Mouse (Mus musculus) forebrain, embryonic 16.5 days (tissue): ENCODE results near the gene Tspan17. TPM values are rescaled to one million over a fixed set of nuclear protein-coding genes. Genes with fewer than 3 reads are reported as not detected.

Source experiments
- ATAC-seq: fragments of 200-750 bp; cut with Nextera tagmentation; 2 replicates; pipeline ENCODE4 v1.8.0; 2017; ENCODE audit warnings: mild to moderate bottlenecking, moderate library complexity
- H3K27ac ChIP-seq: fragments of 300-500 bp; sonication (generic); 2 replicates; pipeline ENCODE4 v1.5.1; 2014; ENCODE audit warnings: low read length, control low read depth
- H3K27me3 ChIP-seq: fragments of 300-500 bp; sonication (generic); replicated peaks from 2 replicates; pipeline ENCODE4 v1.6.1; 2014; ENCODE audit warnings: low read length; ENCODE audit not compliant: control insufficient read depth, insufficient read depth
- H3K36me3 ChIP-seq: fragments of 300-500 bp; sonication (generic); 2 replicates; pipeline ENCODE4 v1.6.1; 2014; ENCODE audit not compliant: control insufficient read depth, insufficient read depth
- H3K4me1 ChIP-seq: fragments of 300-500 bp; sonication (generic); replicated peaks from 2 replicates; pipeline ENCODE4 v1.6.1; 2014; ENCODE audit warnings: low read length; ENCODE audit not compliant: control insufficient read depth, insufficient read depth
- H3K4me2 ChIP-seq: fragments of 300-500 bp; sonication (generic); 2 replicates; pipeline ENCODE4 v1.6.1; 2014; ENCODE audit warnings: mild to moderate bottlenecking, low read length, control low read depth
- H3K4me3 ChIP-seq: fragments of 300-500 bp; sonication (generic); replicated peaks from 2 replicates; pipeline ENCODE4 v1.5.1; 2014; ENCODE audit warnings: mild to moderate bottlenecking, low read length, control low read depth
- H3K9ac ChIP-seq: fragments of 300-500 bp; sonication (generic); replicated peaks from 2 replicates; pipeline ENCODE4 v1.6.1; 2014; ENCODE audit warnings: low read depth, low read length, control low read depth
- H3K9me3 ChIP-seq: fragments of 300-500 bp; sonication (generic); 2 replicates; pipeline ENCODE4 v1.6.1; 2016; ENCODE audit warnings: low read length; ENCODE audit not compliant: control insufficient read depth
- WGBS: fragments of 180-500 bp; shearing (Covaris S2); extraction: QIAGEN DNeasy Blood & Tissue Kit; methylation state at CpG from one replicate; pipeline ENCODE4 v1.1.7; 2014; 5-methylcytosine and 5-hydroxymethylcytosine counted together
- polyA plus RNA-seq: library from polyadenylated mRNA; unstranded; fragments of >200 nt; fragmentation: Nextera tagmentation; extraction: Ambion mirVana; gene quantifications from 2 replicates; pipeline ENCODE4 v1.2.1, GENCODE M21; 2015

Tspan17 gene
- polyA plus RNA-seq, 1 experiment from 2014 or later, result 29.7 TPM

GRCm38 (mm10) chr13:54798740-54799139 lies 9.6 kb downstream of the Tspan17 start:
- Histone ChIP-seq H3K27ac (no peak overlapping the region), H3K9ac (no peak overlapping the region), H3K4me1 (peaks cover 2% of the 10 kb centered on the region; the same call in 1 of the 2 replicates), H3K4me2 (no peak overlapping the region), H3K9me3 (no peaks in the 10 kb centered on the region), H3K36me3 (no peaks in the 10 kb centered on the region), H3K4me3 (no peak overlapping the region), H3K27me3 (no peaks in the 10 kb centered on the region)
- no peak for ATAC-seq
- 73% methylated on average over 10 of the region's 10 CpGs for WGBS

DNA sequence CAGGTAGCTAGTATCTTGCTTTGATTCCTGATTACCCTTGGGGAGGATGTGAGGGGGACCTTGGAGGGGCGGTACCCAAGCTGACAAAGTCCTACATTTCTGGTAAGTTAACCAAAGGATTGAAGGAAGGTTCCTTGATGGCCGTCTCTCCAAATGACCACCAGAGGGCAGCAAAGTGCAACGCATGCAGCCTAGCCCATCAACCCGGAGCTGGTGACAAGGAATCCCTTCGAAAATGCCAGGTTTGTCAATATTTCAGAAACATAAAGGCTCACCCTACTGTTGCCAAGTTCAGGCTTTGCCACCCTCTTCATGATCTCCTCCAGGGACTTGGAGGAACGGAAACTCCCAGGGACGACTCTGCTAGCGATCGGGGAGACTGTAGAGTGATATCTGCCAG lies 10.5 kb downstream of the Tspan17 start:
- Histone ChIP-seq H3K4me2 (peak overlapping the region; percentile 30), H3K4me1 (0 out of 2 replicates have a peak, but pooled peaks cover 2% of the 10 kb centered on the region), H3K4me3 (no peak overlapping the region), H3K27ac (no peak overlapping the region), H3K9ac (no peak overlapping the region), H3K27me3 (no peaks in the 10 kb centered on the region), H3K9me3 (no peaks in the 10 kb centered on the region), H3K36me3 (no peaks in the 10 kb centered on the region)
- 22% methylated on average over 9 of the region's 9 CpGs for WGBS
- ATAC-seq, result peak; percentile 54

DNA sequence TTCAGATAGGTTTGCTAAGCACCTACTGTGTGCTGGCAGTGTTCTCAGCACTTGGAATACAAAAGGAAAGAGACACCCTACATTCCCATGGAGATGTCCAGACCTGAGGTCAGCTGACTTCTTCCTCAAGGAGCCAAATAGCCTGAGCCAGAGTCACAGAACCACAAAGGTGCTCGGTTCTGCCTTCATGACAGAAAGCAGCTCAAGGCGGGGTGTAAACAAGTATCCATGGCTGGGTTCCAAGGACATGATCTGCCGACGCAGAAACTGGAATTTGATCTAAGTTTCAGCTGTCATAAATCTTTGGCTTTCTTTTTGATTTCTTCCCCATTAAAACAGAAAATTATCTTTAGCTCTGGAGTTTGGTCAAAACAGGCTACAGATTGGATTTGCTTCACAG lies 11.0 kb downstream of the Tspan17 start:
- Histone ChIP-seq H3K36me3 (no peaks in the 10 kb centered on the region), H3K4me2 (no peak overlapping the region), H3K4me1 (0 out of 2 replicates have a peak, but pooled peaks cover 2% of the 10 kb centered on the region), H3K27me3 (no peaks in the 10 kb centered on the region), H3K27ac (no peak overlapping the region), H3K9ac (no peak overlapping the region), H3K9me3 (no peaks in the 10 kb centered on the region), H3K4me3 (no peak overlapping the region)
- WGBS, result 59% methylated on average over 4 of the region's 4 CpGs
- ATAC-seq, result no peak

DNA sequence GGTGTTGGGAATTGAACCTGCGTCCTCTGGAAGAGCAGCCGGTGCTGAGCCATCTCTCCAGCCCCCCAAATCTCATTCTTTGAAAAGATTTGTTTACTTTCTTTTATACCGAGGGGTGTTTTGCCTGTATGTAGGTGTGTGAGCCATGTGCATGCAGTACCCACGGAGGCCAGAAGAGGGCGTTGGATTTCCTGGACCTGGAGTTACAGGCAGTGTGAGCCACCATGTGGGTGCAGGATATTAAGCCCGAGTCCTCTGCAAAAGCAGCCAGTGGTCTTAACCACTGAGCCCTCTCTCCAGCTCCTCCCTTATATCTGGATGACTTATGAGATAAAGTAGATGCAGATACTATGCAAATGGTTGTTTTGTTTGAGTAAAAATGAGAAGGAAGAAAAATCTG lies 13.8 kb downstream of the Tspan17 start:
- Histone ChIP-seq H3K4me3 (no peak overlapping the region), H3K4me2 (no peak overlapping the region)
- 82% methylated on average over 6 of the region's 6 CpGs for WGBS

DNA sequence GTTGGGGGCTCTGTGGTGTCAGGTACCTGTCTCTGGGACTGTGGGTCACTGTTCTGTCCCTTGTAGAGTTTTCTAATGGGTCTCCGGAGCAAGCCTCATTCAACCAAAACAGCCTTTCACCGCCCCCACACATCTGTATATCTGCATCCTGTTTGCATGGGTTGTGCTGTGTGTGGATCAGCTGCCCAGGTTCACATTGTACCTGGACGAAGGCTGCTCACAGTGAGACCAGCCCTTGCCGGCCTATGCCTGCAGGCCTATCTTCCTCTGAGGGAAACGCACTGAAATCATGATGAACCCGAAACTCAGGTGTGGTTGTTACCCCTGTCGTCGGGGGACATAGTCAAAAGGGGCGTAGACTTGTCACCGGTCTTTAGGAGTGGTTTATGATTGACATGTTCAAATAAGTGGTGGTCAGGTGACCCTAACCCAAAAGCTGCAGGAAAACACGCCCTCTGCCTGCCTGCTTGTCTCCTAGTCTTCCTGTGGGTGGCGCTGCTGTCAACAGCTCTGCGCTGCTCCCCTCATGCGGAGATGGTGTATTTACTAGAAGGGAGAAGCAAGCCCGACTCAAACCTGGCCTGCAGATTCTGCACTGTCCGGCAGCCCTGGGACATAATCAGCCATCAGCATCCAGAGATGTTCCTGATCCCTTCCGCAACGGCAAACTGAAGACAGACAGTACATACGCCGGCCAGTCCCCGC lies 16.1 kb downstream of the Tspan17 start:
- Histone ChIP-seq H3K9ac (no peak overlapping the region), H3K9me3 (no peaks in the 10 kb centered on the region), H3K4me2 (no peak overlapping the region), H3K4me1 (no peaks in the 10 kb centered on the region), H3K36me3 (no peaks in the 10 kb centered on the region), H3K27me3 (no peaks in the 10 kb centered on the region), H3K27ac (no peak overlapping the region), H3K4me3 (no peak overlapping the region)
- WGBS, result 36% methylated on average over 21 of the region's 21 CpGs
- ATAC-seq, result no peak

More for the DNA sequence above, 13.8 kb downstream of the Tspan17 start:
- Histone ChIP-seq H3K9ac (no peak overlapping the region), H3K4me1 (0 out of 2 replicates have a peak, but pooled peaks cover 2% of the 10 kb centered on the region), H3K27me3 (no peaks in the 10 kb centered on the region), H3K9me3 (no peaks in the 10 kb centered on the region), H3K27ac (no peak overlapping the region), H3K36me3 (no peaks in the 10 kb centered on the region)
- ATAC-seq, result no peak

DNA sequence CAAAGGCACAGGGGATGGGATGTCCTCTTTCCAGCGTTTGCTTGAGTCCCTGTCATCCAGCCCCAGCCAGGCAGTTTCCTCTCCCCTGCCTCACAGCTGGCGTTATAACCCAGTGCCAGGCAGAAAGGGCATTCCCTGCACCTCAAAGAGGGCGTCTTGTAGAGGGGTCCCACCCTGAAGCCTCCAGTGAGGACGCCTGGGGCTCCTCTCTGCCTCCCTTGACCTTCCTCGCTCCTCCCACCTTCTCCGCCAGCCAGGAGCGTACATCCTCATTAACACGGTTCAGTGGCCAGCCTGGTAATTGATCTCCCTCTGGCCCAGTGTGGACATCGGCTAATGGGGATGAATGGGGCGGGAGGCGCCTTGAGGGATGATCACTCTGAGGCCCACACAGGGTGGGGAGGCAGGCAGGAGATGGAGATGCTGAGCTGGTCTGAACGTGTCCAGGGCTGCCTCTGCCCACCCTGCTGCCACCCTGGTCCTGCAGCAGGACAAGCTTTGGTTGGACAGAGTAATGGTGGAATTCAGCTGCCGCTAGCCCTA lies 17.3 kb downstream of the Tspan17 start:
- Histone ChIP-seq H3K36me3 (no peaks in the 10 kb centered on the region), H3K27ac (no peak overlapping the region), H3K4me3 (no peak overlapping the region), H3K4me1 (no peaks in the 10 kb centered on the region), H3K27me3 (no peaks in the 10 kb centered on the region), H3K9ac (no peak overlapping the region), H3K9me3 (0 out of 2 replicates have a peak, but pooled peaks cover 2% of the 10 kb centered on the region), H3K4me2 (no peak overlapping the region)
- WGBS, result 13% methylated on average over 13 of the region's 13 CpGs
- no peak for ATAC-seq

DNA sequence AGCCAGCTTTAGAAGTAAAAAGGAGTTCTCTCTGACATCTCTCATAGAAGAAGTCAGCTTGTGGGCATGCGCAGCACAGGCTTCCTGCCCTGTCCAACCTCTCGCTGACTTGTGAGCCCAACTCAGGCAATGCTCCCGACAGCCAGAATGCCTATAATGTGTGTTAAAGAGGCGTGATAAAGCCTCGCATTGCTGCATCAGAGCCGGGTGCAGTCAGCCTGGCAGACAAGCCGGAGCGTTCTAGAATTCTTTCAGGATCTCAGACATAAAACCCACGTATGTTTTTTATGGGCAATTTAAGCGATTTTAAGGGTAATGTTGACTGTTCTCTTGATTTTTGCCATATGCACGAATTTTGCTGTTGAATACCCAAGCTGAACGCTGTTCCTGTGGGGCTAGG lies 18.9 kb downstream of the Tspan17 start:
- H3K4me1 ChIP-seq, result no peaks in the 10 kb centered on the region
- 75% methylated on average over 12 of the region's 12 CpGs for WGBS
- H3K9me3 ChIP-seq, result 0 out of 2 replicates have a peak, but pooled peaks cover 2% of the 10 kb centered on the region
- no peak overlapping the region for H3K27ac ChIP-seq
- no peaks in the 10 kb centered on the region for H3K36me3 ChIP-seq
- no peak overlapping the region for H3K4me3 ChIP-seq
- ATAC-seq, result no peak
- H3K27me3 ChIP-seq, result no peaks in the 10 kb centered on the region
- H3K9ac ChIP-seq, result no peak overlapping the region
- H3K4me2 ChIP-seq, result no peak overlapping the region

DNA sequence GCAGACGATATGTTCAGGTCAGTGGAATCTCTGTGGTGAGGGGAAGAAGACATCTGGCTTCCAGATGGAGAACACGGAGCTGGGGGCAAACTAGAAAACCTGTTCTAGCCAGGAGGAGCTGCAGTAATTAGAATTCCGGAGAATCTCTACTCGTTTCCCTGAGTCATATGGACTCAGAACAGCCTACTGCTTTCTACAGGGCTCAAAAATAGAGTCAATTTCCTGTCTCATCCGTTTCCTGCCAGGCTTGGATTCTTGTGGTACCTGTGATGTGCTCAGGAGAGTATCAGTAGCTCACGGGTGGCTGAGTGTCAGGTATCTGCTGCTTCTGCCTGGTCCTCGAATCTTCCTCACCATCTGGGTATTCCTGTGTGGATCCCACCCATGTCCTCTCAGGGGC lies 22.3 kb downstream of the Tspan17 start:
- no peak for ATAC-seq

GRCm38 (mm10) chr13:54813381-54813780 lies 24.2 kb downstream of the Tspan17 start:
- Histone ChIP-seq H3K4me1 (peaks cover 8% of the 10 kb centered on the region), H3K4me2 (no peak overlapping the region), H3K9me3 (0 out of 2 replicates have a peak, but pooled peaks cover 2% of the 10 kb centered on the region), H3K36me3 (no peaks in the 10 kb centered on the region), H3K4me3 (no peak overlapping the region), H3K9ac (no peak overlapping the region), H3K27ac (no peak overlapping the region), H3K27me3 (no peaks in the 10 kb centered on the region)
- 92% methylated on average over 9 of the region's 9 CpGs for WGBS
- no peak for ATAC-seq

More for the DNA sequence above, 22.3 kb downstream of the Tspan17 start:
- Histone ChIP-seq H3K27me3 (no peaks in the 10 kb centered on the region), H3K4me2 (no peak overlapping the region), H3K9me3 (0 out of 2 replicates have a peak, but pooled peaks cover 2% of the 10 kb centered on the region), H3K27ac (no peak overlapping the region), H3K9ac (no peak overlapping the region), H3K36me3 (no peaks in the 10 kb centered on the region), H3K4me1 (no peaks in the 10 kb centered on the region), H3K4me3 (no peak overlapping the region)
- WGBS, result 62% methylated on average over 7 of the region's 7 CpGs
